Mouse (Mus musculus) CH12.LX (cell line): ENCODE data around the gene Psmg1. TPM values are rescaled to one million over a fixed set of nuclear protein-coding genes. Genes with fewer than 3 reads are reported as not detected.
A peak's percentile ranks its signal among the peaks of the same experiment; 100 is the strongest.

ENCODE experiments used
- DNase-seq: peaks from one replicate; pipeline ENCODE4 v3.0.0-alpha.2; 2013; ENCODE audit errors: extremely low read depth
- H3K27ac ChIP-seq: 2 replicates; pipeline ENCODE4 v1.5.1; 2012; ENCODE audit warnings: low read depth, mild to moderate bottlenecking, control low read depth, moderate library complexity; ENCODE audit not compliant: insufficient read depth
- H3K27me3 ChIP-seq: replicated peaks from 2 replicates; pipeline ENCODE3; 2012; ENCODE audit warnings: inconsistent platforms
- H3K36me3 ChIP-seq, 2 experiments: replicated peaks in 1 of 2; 2 replicates each; pipeline versions ENCODE3 to v1.6.1; 2012; ENCODE audit warnings: inconsistent platforms in 1 of 2, low read length in 1 of 2, mild to moderate bottlenecking in 1 of 2, mixed read lengths in 1 of 2, moderate library complexity in 1 of 2; ENCODE audit not compliant: control insufficient read depth in 1 of 2, insufficient read depth in 1 of 2
- H3K4me1 ChIP-seq, 2 experiments: 2 replicates each; pipeline ENCODE4 v1.6.1; 2012; ENCODE audit warnings: inconsistent platforms in 1 of 2, moderate library complexity in 1 of 2; ENCODE audit not compliant: insufficient read depth in 2 of 2, control insufficient read depth in 1 of 2
- H3K4me2 ChIP-seq: 2 replicates; pipeline ENCODE4 v1.6.1; 2012; ENCODE audit warnings: low read depth, mild to moderate bottlenecking, control low read depth; ENCODE audit not compliant: poor library complexity, insufficient read depth, severe bottlenecking
- H3K4me3 ChIP-seq, 3 experiments: fragments of 150-350 bp in 1 of 3; sonication (generic) in 1 of 3; replicated peaks in 1 of 3; 2 replicates each; pipeline versions ENCODE3 to v1.5.1; 2011 to 2012; ENCODE audit warnings: low read depth in 2 of 3, low read length in 2 of 3, mild to moderate bottlenecking in 2 of 3, moderate library complexity in 2 of 3, control low read depth in 1 of 3, improper control_type of control experiment in 1 of 3, inconsistent platforms in 1 of 3, mixed read lengths in 1 of 3; ENCODE audit not compliant: poor library complexity in 1 of 3
- H3K79me2 ChIP-seq: replicated peaks from 2 replicates; pipeline ENCODE4 v1.6.1; 2012; ENCODE audit warnings: mild to moderate bottlenecking, moderate library complexity; ENCODE audit not compliant: control insufficient read depth, poor library complexity, insufficient read depth, severe bottlenecking; ENCODE audit errors: extremely low read depth
- H3K9ac ChIP-seq: 2 replicates; pipeline ENCODE4 v1.6.1; 2012; ENCODE audit warnings: low read depth, mild to moderate bottlenecking, control low read depth, moderate library complexity; ENCODE audit not compliant: insufficient read depth
- H3K9me3 ChIP-seq: replicated peaks from 2 replicates; pipeline ENCODE3; 2012; ENCODE audit warnings: low read length, inconsistent platforms, mixed read lengths
- BHLHE40 ChIP-seq: IDR thresholded peaks from 2 replicates; pipeline ENCODE4 v1.6.1; 2011; ENCODE audit warnings: mild to moderate bottlenecking, low read depth, low read length, improper control_type of control experiment
- CHD2 ChIP-seq: IDR thresholded peaks from 2 replicates; pipeline ENCODE4 v1.6.1; 2011; ENCODE audit warnings: low read length, improper control_type of control experiment
- CTCF ChIP-seq, 2 experiments: IDR thresholded peaks in 1 of 2; conservative IDR thresholded peaks in 1 of 2; 2 replicates each; pipeline ENCODE4 v1.5.1; 2011 to 2012; ENCODE audit warnings: low read depth in 2 of 2, low read length in 2 of 2, improper control_type of control experiment in 1 of 2, inconsistent platforms in 1 of 2, mild to moderate bottlenecking in 1 of 2, moderate library complexity in 1 of 2
- ELF1 ChIP-seq: IDR thresholded peaks from 2 replicates; pipeline ENCODE4 v1.6.1; 2014; ENCODE audit warnings: low read depth, mild to moderate bottlenecking, inconsistent platforms, low read length, improper control_type of control experiment
- ETS1 ChIP-seq: conservative IDR thresholded peaks from 2 replicates; pipeline ENCODE4 v1.6.1; 2012; ENCODE audit warnings: low read depth, mild to moderate bottlenecking, inconsistent platforms, low read length, improper control_type of control experiment, moderate library complexity
- GABPA ChIP-seq: IDR thresholded peaks from 2 replicates; pipeline ENCODE4 v1.6.1; 2012; ENCODE audit warnings: low read depth, low read length, improper control_type of control experiment, inconsistent platforms; ENCODE audit not compliant: insufficient replicate concordance
- KAT2A ChIP-seq: IDR thresholded peaks from 2 replicates; pipeline ENCODE4 v1.6.1; 2012; ENCODE audit warnings: low read length, improper control_type of control experiment, inconsistent platforms; ENCODE audit not compliant: insufficient replicate concordance
- MAFK ChIP-seq: IDR thresholded peaks from 2 replicates; pipeline ENCODE4 v1.6.1; 2011; ENCODE audit warnings: low read length, improper control_type of control experiment; ENCODE audit not compliant: insufficient replicate concordance
- MEF2A ChIP-seq: IDR thresholded peaks from 2 replicates; pipeline ENCODE4 v1.6.1; 2014; ENCODE audit warnings: low read depth, mild to moderate bottlenecking, inconsistent platforms, low read length, improper control_type of control experiment, borderline replicate concordance
- MYC ChIP-seq: IDR thresholded peaks from 2 replicates; pipeline ENCODE4 v1.6.1; 2011; ENCODE audit warnings: low read depth, mild to moderate bottlenecking, improper control_type of control experiment, low read length
- NRF1 ChIP-seq: IDR thresholded peaks from 2 replicates; pipeline ENCODE4 v1.6.1; 2014; ENCODE audit warnings: low read depth, mild to moderate bottlenecking, inconsistent platforms, low read length, improper control_type of control experiment, moderate library complexity
- PAX5 ChIP-seq: IDR thresholded peaks from 2 replicates; pipeline ENCODE4 v1.6.1; 2012; ENCODE audit warnings: low read length, inconsistent platforms, mixed read lengths
- POLR2A ChIP-seq: IDR thresholded peaks from 2 replicates; pipeline ENCODE4 v1.6.1; 2011; ENCODE audit warnings: low read depth, mild to moderate bottlenecking, improper control_type of control experiment, low read length
- RAD21 ChIP-seq: IDR thresholded peaks from 2 replicates; pipeline ENCODE4 v1.6.1; 2011; ENCODE audit warnings: low read depth, mild to moderate bottlenecking, low read length, improper control_type of control experiment, moderate library complexity
- RCOR1 ChIP-seq: conservative IDR thresholded peaks from 2 replicates; pipeline ENCODE4 v1.6.1; 2012; ENCODE audit warnings: low read depth, mild to moderate bottlenecking, inconsistent platforms, low read length, improper control_type of control experiment
- SMC3 ChIP-seq: IDR thresholded peaks from 2 replicates; pipeline ENCODE4 v1.6.1; 2011; ENCODE audit warnings: low read depth, low read length, improper control_type of control experiment
- TBP ChIP-seq: conservative IDR thresholded peaks from 2 replicates; pipeline ENCODE4 v1.6.1; 2011; ENCODE audit warnings: low read depth, low read length, improper control_type of control experiment
- UBTF ChIP-seq: IDR thresholded peaks from 2 replicates; pipeline ENCODE4 v1.6.1; 2012; ENCODE audit warnings: low read depth, mild to moderate bottlenecking, inconsistent platforms, low read length, improper control_type of control experiment, moderate library complexity
- USF1 ChIP-seq: IDR thresholded peaks from 2 replicates; pipeline ENCODE4 v1.6.1; 2014; ENCODE audit warnings: low read depth, mild to moderate bottlenecking, inconsistent platforms, low read length, improper control_type of control experiment
- ZMIZ1 ChIP-seq: IDR thresholded peaks from 2 replicates; pipeline ENCODE4 v1.6.1; 2012; ENCODE audit warnings: low read depth, mild to moderate bottlenecking, inconsistent platforms, low read length, improper control_type of control experiment
- ZNF384 ChIP-seq: IDR thresholded peaks from 2 replicates; pipeline ENCODE4 v1.6.1; 2012; ENCODE audit warnings: low read depth, low read length, improper control_type of control experiment, inconsistent platforms
- dilution Hi-C: fragments of 300-500 bp; cut with MboI; formaldehyde crosslinking; loops from 2 replicates; pipeline ENCODE4 v1.14.3; 2020; ENCODE audit warnings: low sequenced_read_pairs; ENCODE audit not compliant: extremely low pct_unique_long_range_greater_than_20kb, extremely low pct_ligation_motif_present
- in situ Hi-C: fragments of 300-500 bp; cut with MboI; formaldehyde crosslinking; loops from 3 replicates; pipeline ENCODE4 v1.14.3; 2019; ENCODE audit warnings: low sequenced_read_pairs, low pct_ligation_motif_present, low pct_unique_long_range_greater_than_20kb, mixed read lengths
- polyA plus RNA-seq: library from polyadenylated mRNA; unstranded; fragments of >175 nt; gene quantifications from 2 replicates; pipeline ENCODE4 v1.2.1, GENCODE M21; 2012; ENCODE audit warnings: low read depth; ENCODE audit not compliant: insufficient read length
- total RNA-seq, 2 experiments: library from RNA; depleted of rRNA; stranded (reverse); fragments of 300-350 nt in 1 of 2; fragments of >200 nt in 1 of 2; gene quantifications; 2 replicates each; pipeline ENCODE4 v1.2.3; 2012 to 2014

Psmg1 gene
- total and polyA plus RNA-seq, 3 experiments: 134 to 256 (median 198) TPM

GRCm38 (mm10) chr16:96032368-96033043, 41.7 kb upstream of the Psmg1 start:
- in situ Hi-C loops: loop anchor here (10.0 to 25.0 kb wide), 2 partner anchors 122 to 305 kb away; no protein-coding TSS in a partner anchor
- H3K27ac ChIP-seq: no peak overlapping the region
- dilution Hi-C loops: no loop called here
- H3K9me3 ChIP-seq: no peaks in the 10 kb centered on the region
- peaks cover 0 to 4% of the 10 kb centered on the region in 2 experiments; a peak in 1 of 4 replicates for H3K4me1 ChIP-seq
- no peak overlapping the region for H3K9ac ChIP-seq
- peak overlapping the region; percentile 37; the same call in 1 of the 2 replicates for H3K4me2 ChIP-seq
- no peaks in the 10 kb centered on the region for H3K79me2 ChIP-seq
- DNase-seq: no peak
- TF ChIP-seq RCOR1 (no peak), MAFK (0 out of 2 replicates have a peak, but pooled peaks have one; percentile 15)
- H3K36me3 ChIP-seq: peaks cover 5 to 9% of the 10 kb centered on the region in 2 experiments
- H3K27me3 ChIP-seq: no peaks in the 10 kb centered on the region
- H3K4me3 ChIP-seq: no peak overlapping the region

GRCm38 (mm10) chr16:96030476-96031102, 39.8 kb upstream of the Psmg1 start:
- peaks cover 0 to 4% of the 10 kb centered on the region in 2 experiments; a peak in 1 of 4 replicates for H3K4me1 ChIP-seq
- H3K27me3 ChIP-seq: no peaks in the 10 kb centered on the region
- no peaks in the 10 kb centered on the region for H3K9me3 ChIP-seq
- peak; percentile 21 for DNase-seq
- no peak for TF ChIP-seq ZNF384
- peak; percentile 67 for TF ChIP-seq RAD21
- peak; percentile 65 for TF ChIP-seq SMC3
- TF ChIP-seq CTCF (conservative IDR thresholded peaks at IDR 0.05 in 1 of 2, IDR thresholded peaks at IDR 0.05 in 1 of 2; ENCODE audit: low read depth in 2 of 2, low read length in 2 of 2): peak; percentile 24 to 74; a peak in 3 of 4 replicates
- H3K4me3 ChIP-seq: no peak overlapping the region
- no peak overlapping the region for H3K9ac ChIP-seq
- in situ Hi-C loops (loop anchor here (10.0 to 25.0 kb wide), 2 partner anchors 124 to 307 kb away; no protein-coding TSS in a partner anchor), dilution Hi-C loops (no loop called here)
- no peaks in the 10 kb centered on the region for H3K79me2 ChIP-seq
- no peak overlapping the region for H3K4me2 ChIP-seq
- H3K36me3 ChIP-seq: peaks cover 8 to 12% of the 10 kb centered on the region in 2 experiments
- H3K27ac ChIP-seq: no peak overlapping the region

DNA sequence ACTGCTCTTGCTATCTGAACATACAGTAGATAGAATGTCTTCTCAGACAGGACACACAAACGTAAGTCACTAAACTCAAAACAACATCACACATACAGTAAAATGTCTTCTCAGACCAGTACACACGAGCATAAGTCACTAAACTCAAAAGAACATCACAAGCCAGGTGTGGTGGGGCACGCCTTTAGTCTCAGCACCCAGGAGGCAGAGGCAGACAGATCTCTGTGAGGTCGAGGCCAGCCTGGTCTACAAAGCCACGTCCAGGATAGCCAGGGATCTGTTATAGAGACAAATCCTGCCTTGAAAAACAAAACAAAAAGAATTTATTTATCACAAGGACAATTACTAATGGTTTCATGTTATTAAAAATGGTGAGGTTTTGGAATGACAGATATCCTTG, 35.5 kb upstream of the Psmg1 start:
- Histone ChIP-seq H3K4me1 (no peaks in the 10 kb centered on the region), H3K27me3 (no peaks in the 10 kb centered on the region), H3K27ac (no peak overlapping the region), H3K36me3 (peaks cover 3 to 4% of the 10 kb centered on the region in 2 experiments), H3K4me2 (no peak overlapping the region), H3K79me2 (no peaks in the 10 kb centered on the region), H3K4me3 (no peak overlapping the region), H3K9me3 (no peaks in the 10 kb centered on the region), H3K9ac (no peak overlapping the region)
- in situ Hi-C loops (loop anchor here (25.0 kb wide), 1 partner anchor 311 kb away; no protein-coding TSS in a partner anchor), dilution Hi-C loops (no loop called here)
- TF ChIP-seq PAX5 (no peak), SMC3 (no peak), USF1 (no peak), MAFK (no peak), KAT2A (no peak), POLR2A (no peak), CHD2 (no peak), MEF2A (no peak), UBTF (no peak), RAD21 (no peak), ETS1 (no peak), ELF1 (no peak), BHLHE40 (no peak), NRF1 (no peak), MYC (no peak), TBP (no peak), ZMIZ1 (no peak), GABPA (no peak)
- DNase-seq: no peak
